Mouse (Mus musculus): ENCODE measurements at regions not wholly inside any gene's neighbourhood (a gene's known extent, or its start where the extent isn't known, plus 50 kb on each side); places are given as distances from the start of the nearest gene placed in this dataset.

- DNase-seq: no peak
These were observed 191.5 kb upstream of the 4931429L15Rik start for GRCm38 (mm10) chr9:46511307-46511706.

GRCm38 (mm10) chr9:46509896-46510295 lies 190.1 kb upstream of the 4931429L15Rik start:
- DNase-seq: no peak

- no peak for DNase-seq
These were observed 189.7 kb upstream of the 4931429L15Rik start for GRCm38 (mm10) chr9:46509458-46509857.

- DNase-seq: no peak
These were observed 187.2 kb upstream of the 4931429L15Rik start for GRCm38 (mm10) chr9:46507036-46507435.

- DNase-seq: no peak
These were observed 184.8 kb upstream of the 4931429L15Rik start for GRCm38 (mm10) chr9:46504536-46504935.

GRCm38 (mm10) chr9:46504133-46504416 lies 184.3 kb upstream of the 4931429L15Rik start:
- no peak for DNase-seq

- DNase-seq: no peak
These were observed 183.7 kb upstream of the 4931429L15Rik start for GRCm38 (mm10) chr9:46503321-46504132.

- DNase-seq: no peak
These were observed 179.6 kb upstream of the 4931429L15Rik start for GRCm38 (mm10) chr9:46499426-46499825.

GRCm38 (mm10) chr9:46498861-46499260 lies 179.1 kb upstream of the 4931429L15Rik start:
- DNase-seq: no peak

GRCm38 (mm10) chr9:46495276-46495675 lies 175.5 kb upstream of the 4931429L15Rik start:
- DNase-seq: no peak

- DNase-seq: no peak
These were observed 163.2 kb upstream of the 4931429L15Rik start for GRCm38 (mm10) chr9:46482859-46483443.

GRCm38 (mm10) chr9:46482034-46482858 lies 162.5 kb upstream of the 4931429L15Rik start:
- no peak for DNase-seq

GRCm38 (mm10) chr9:46481491-46481890 lies 161.7 kb upstream of the 4931429L15Rik start:
- no peak for DNase-seq

- no peak for DNase-seq
These were observed 160.4 kb upstream of the 4931429L15Rik start for GRCm38 (mm10) chr9:46480080-46480690.

- DNase-seq: no peak
These were observed 158.8 kb upstream of the 4931429L15Rik start for GRCm38 (mm10) chr9:46478611-46479010.

- DNase-seq: no peak
These were observed 156.7 kb upstream of the 4931429L15Rik start for GRCm38 (mm10) chr9:46476516-46476915.

- DNase-seq: no peak
These were observed 153.9 kb upstream of the 4931429L15Rik start for GRCm38 (mm10) chr9:46473681-46474080.

GRCm38 (mm10) chr9:46469521-46469920 lies 149.7 kb upstream of the 4931429L15Rik start:
- no peak for DNase-seq

GRCm38 (mm10) chr9:46468306-46468705 lies 148.5 kb upstream of the 4931429L15Rik start:
- no peak for DNase-seq

GRCm38 (mm10) chr9:46467671-46468070 lies 147.9 kb upstream of the 4931429L15Rik start:
- DNase-seq: no peak

- DNase-seq: no peak
These were observed 142.9 kb upstream of the 4931429L15Rik start for GRCm38 (mm10) chr9:46462681-46463080.

GRCm38 (mm10) chr9:46457945-46458344 lies 138.2 kb upstream of the 4931429L15Rik start:
- DNase-seq: no peak

Measured in right cerebral cortex, adult 18-20 months (tissue).